Mouse (Mus musculus) adrenal gland, adult 8-10 months (tissue): Measurements from ENCODE around the gene Cd80. TPM values are rescaled to one million over a fixed set of nuclear protein-coding genes. Genes with fewer than 3 reads are reported as not detected.

ENCODE experiments used
- DNase-seq: peaks from one replicate; pipeline ENCODE4 v3.0.0; 2022
- total RNA-seq, 4 experiments: library from RNA; stranded (reverse); gene quantifications; 2 replicates each; pipeline ENCODE4 v1.2.4; 2022

Cd80 gene
- total RNA-seq, 4 experiments from 2014 or later, result 0.41 to 0.83 (median 0.65) TPM

GRCm38 (mm10) chr16:38450707-38451106, 4.7 kb upstream of the Cd80 start:
- no peak for DNase-seq

GRCm38 (mm10) chr16:38451421-38452205, 3.7 kb upstream of the Cd80 start:
- DNase-seq, result no peak

GRCm38 (mm10) chr16:38452442-38453202, 2.7 kb upstream of the Cd80 start, which contains the start of gene Adprh:
TSS of gene Adprh (minus strand) at chr16:38452703.
- peak; percentile 94 for DNase-seq

GRCm38 (mm10) chr16:38453203-38453553, 2.2 kb upstream of the Cd80 start:
- no peak for DNase-seq

- no peak for DNase-seq
Observed at GRCm38 (mm10) chr16:38453952-38454351, 1.4 kb upstream of the Cd80 start.

GRCm38 (mm10) chr16:38454533-38455254, 667 bp upstream of the Cd80 start:
- no peak for DNase-seq

- no peak for DNase-seq
Observed at GRCm38 (mm10) chr16:38456812-38457567, 1.6 kb downstream of the Cd80 start.

- DNase-seq, result no peak
Observed at GRCm38 (mm10) chr16:38458600-38459280, 3.4 kb downstream of the Cd80 start.

GRCm38 (mm10) chr16:38459990-38460389, 4.6 kb downstream of the Cd80 start:
- DNase-seq, result no peak

GRCm38 (mm10) chr16:38461749-38462148, 6.4 kb downstream of the Cd80 start:
- DNase-seq, result no peak

- DNase-seq, result no peak
Observed at GRCm38 (mm10) chr16:38462161-38462560, 6.8 kb downstream of the Cd80 start.

- no peak for DNase-seq
Observed at GRCm38 (mm10) chr16:38463305-38463704, 7.9 kb downstream of the Cd80 start.

- no peak for DNase-seq
Observed at GRCm38 (mm10) chr16:38466089-38466488, 10.7 kb downstream of the Cd80 start.

GRCm38 (mm10) chr16:38467091-38467916, 11.9 kb downstream of the Cd80 start:
- DNase-seq, result no peak

- peak; percentile 72 for DNase-seq
Observed at GRCm38 (mm10) chr16:38467917-38468705, 12.8 kb downstream of the Cd80 start.

- no peak for DNase-seq
Observed at GRCm38 (mm10) chr16:38468706-38469018, 13.3 kb downstream of the Cd80 start.

GRCm38 (mm10) chr16:38469437-38469836, 14.1 kb downstream of the Cd80 start:
- no peak for DNase-seq

- DNase-seq, result no peak
Observed at GRCm38 (mm10) chr16:38471697-38472506, 16.5 kb downstream of the Cd80 start.

GRCm38 (mm10) chr16:38472507-38472873, 17.1 kb downstream of the Cd80 start:
- no peak for DNase-seq
